Mouse (Mus musculus) heart, embryonic 11.5 days (tissue): ENCODE results near the gene Col17a1. TPM values are rescaled to one million over a fixed set of nuclear protein-coding genes. Genes with fewer than 3 reads are reported as not detected.

Experiments used
- ATAC-seq: fragments of 200-750 bp; cut with Nextera tagmentation; replicated peaks from 2 replicates; pipeline ENCODE4 v1.8.0; 2017; ENCODE audit warnings: moderate library complexity; ENCODE audit not compliant: insufficient number of reproducible peaks, low FRiP score, low TSS enrichment
- H3K27ac ChIP-seq: fragments of 300-500 bp; sonication (generic); 2 replicates; pipeline ENCODE4 v1.5.1; 2014; ENCODE audit warnings: mild to moderate bottlenecking, low read depth, low read length
- H3K27me3 ChIP-seq: fragments of 300-500 bp; sonication (generic); 2 replicates; pipeline ENCODE4 v1.6.1; 2014; ENCODE audit warnings: mild to moderate bottlenecking, low read length, mixed read lengths; ENCODE audit not compliant: control insufficient read depth, insufficient read depth
- H3K36me3 ChIP-seq: fragments of 300-500 bp; sonication (generic); 2 replicates; pipeline ENCODE4 v1.6.1; 2014; ENCODE audit warnings: mild to moderate bottlenecking, low read length, moderate library complexity, mixed read lengths; ENCODE audit not compliant: control insufficient read depth, insufficient read depth
- H3K4me1 ChIP-seq: fragments of 300-500 bp; sonication (generic); 2 replicates; pipeline ENCODE4 v1.6.1; 2014; ENCODE audit warnings: low read length; ENCODE audit not compliant: control insufficient read depth, insufficient read depth
- H3K4me2 ChIP-seq: fragments of 300-500 bp; sonication (generic); 2 replicates; pipeline ENCODE4 v1.6.1; 2014; ENCODE audit warnings: mild to moderate bottlenecking, moderate library complexity
- H3K4me3 ChIP-seq: fragments of 300-500 bp; sonication (generic); 2 replicates; pipeline ENCODE4 v1.5.1; 2014; ENCODE audit warnings: low read depth, low read length
- H3K9ac ChIP-seq: fragments of 300-500 bp; sonication (generic); 2 replicates; pipeline ENCODE4 v1.6.1; 2014; ENCODE audit warnings: mild to moderate bottlenecking, low read depth, low read length, moderate library complexity
- H3K9me3 ChIP-seq: fragments of 300-500 bp; sonication (generic); replicated peaks from 2 replicates; pipeline ENCODE4 v1.6.1; 2016; ENCODE audit warnings: low read length; ENCODE audit not compliant: control insufficient read depth
- WGBS: fragments of 180-500 bp; shearing (Covaris S2); extraction: QIAGEN DNeasy Blood & Tissue Kit; methylation state at CpG from one replicate; pipeline ENCODE4 v1.1.7; 2014; ENCODE audit not compliant: insufficient replicate concordance; 5-methylcytosine and 5-hydroxymethylcytosine counted together
- polyA plus RNA-seq: library from polyadenylated mRNA; unstranded; fragments of >200 nt; fragmentation: Nextera tagmentation; extraction: Ambion mirVana; gene quantifications from 2 replicates; pipeline ENCODE4 v1.2.1, GENCODE M21; 2014

Gene Col17a1
- polyA plus RNA-seq, 1 experiment from 2014 or later: 0.44 TPM

GRCm38 (mm10) chr19:47613442-47613841 is 78.5 kb downstream of the Col17a1 start:
- 49% methylated on average over 7 of the region's 7 CpGs for WGBS
- peaks cover 19% of the 10 kb centered on the region for H3K36me3 ChIP-seq
- ATAC-seq: no peak
- H3K4me3 ChIP-seq: no peak overlapping the region
- no peaks in the 10 kb centered on the region for H3K4me1 ChIP-seq
- no peaks in the 10 kb centered on the region for H3K9me3 ChIP-seq
- H3K27ac ChIP-seq: no peak overlapping the region
- H3K27me3 ChIP-seq: no peaks in the 10 kb centered on the region
- no peak overlapping the region for H3K9ac ChIP-seq
- H3K4me2 ChIP-seq: no peak overlapping the region

GRCm38 (mm10) chr19:47608513-47608912 is 83.4 kb downstream of the Col17a1 start:
- WGBS: 59% methylated on average over 3 of the region's 3 CpGs
- no peak overlapping the region for H3K9ac ChIP-seq
- no peak overlapping the region for H3K4me3 ChIP-seq
- H3K9me3 ChIP-seq: no peaks in the 10 kb centered on the region
- H3K27me3 ChIP-seq: no peaks in the 10 kb centered on the region
- H3K4me2 ChIP-seq: no peak overlapping the region
- no peaks in the 10 kb centered on the region for H3K4me1 ChIP-seq
- ATAC-seq: no peak
- no peak overlapping the region for H3K27ac ChIP-seq
- peaks cover 3% of the 10 kb centered on the region for H3K36me3 ChIP-seq

Other genes with a start within 250 kb of the Col17a1 start
- gene Sh3pxd2a, start 227.7 kb downstream of the Col17a1 start, polyA plus RNA-seq: 6.9 and 10.1 TPM in 2 replicates
- gene Stn1, start 154.6 kb downstream of the Col17a1 start, polyA plus RNA-seq: 40.0 and 41.6 TPM in 2 replicates
- 11.3 and 14.1 TPM in 2 replicates for gene Slk, start 112.4 kb downstream of the Col17a1 start, polyA plus RNA-seq
- 258 and 274 TPM in 2 replicates for gene Sfr1, start 39.6 kb upstream of the Col17a1 start, polyA plus RNA-seq
- 82.6 and 84.0 TPM in 2 replicates for gene Gsto1, start 162.9 kb upstream of the Col17a1 start, polyA plus RNA-seq
- gene Gsto2, start 173.4 kb upstream of the Col17a1 start, polyA plus RNA-seq: 0.82 and 1.3 TPM in 2 replicates
- gene Cfap43, start 227.2 kb upstream of the Col17a1 start, polyA plus RNA-seq: 0.08 TPM in 1 of 2 replicates, not detected in the other
- 13.2 and 16.9 TPM in 2 replicates for gene Itprip, start 227.2 kb upstream of the Col17a1 start, polyA plus RNA-seq
- gene Cfap58, start 245.6 kb upstream of the Col17a1 start, polyA plus RNA-seq: 0.16 and 0.18 TPM in 2 replicates